Mouse (Mus musculus): ENCODE measurements around the gene Metap2.

- TF ChIP-seq E2F4 (IDR thresholded peaks at IDR 0.05; ENCODE audit: insufficient read depth) (no peak), MYOD1 (IDR thresholded peaks at IDR 0.05; ENCODE audit: control insufficient read depth in 1 of 3, insufficient read length in 2 of 3, low read depth in 2 of 3) (no peak), TCF12 (IDR thresholded peaks at IDR 0.05; ENCODE audit: insufficient read depth, poor library complexity, severe bottlenecking) (no peak), POLR2A (IDR thresholded peaks at IDR 0.05; ENCODE audit: insufficient read length, low read depth) (no peak), CEBPB (IDR thresholded peaks at IDR 0.05; ENCODE audit: insufficient read depth, poor library complexity, severe bottlenecking) (no peak), USF1 (IDR thresholded peaks at IDR 0.05; ENCODE audit: low read depth) (no peak), MAX (IDR thresholded peaks at IDR 0.05; ENCODE audit: low read depth) (no peak)
Measured at GRCm38 (mm10) chr10:93856095-93856494, 40.8 kb downstream of the Metap2 start.
